Mouse (Mus musculus): Measurements from ENCODE around the gene Best1. TPM values are rescaled to one million over a fixed set of nuclear protein-coding genes. Genes with fewer than 3 reads are reported as not detected.

Best1 gene
- polyA plus RNA-seq, 2 experiments: 0.08 to 0.09 TPM

GRCm38 (mm10) chr19:10040866-10041387 lies 39.5 kb upstream of the Best1 start:
- WGBS (ENCODE audit: insufficient replicate concordance): 13% methylated on average over 20 of the region's 20 CpGs
- Histone ChIP-seq H3K9me3 (ENCODE audit: control insufficient read depth, low read length) (no peaks in the 10 kb centered on the region), H3K36me3 (replicated peaks; ENCODE audit: control insufficient read depth, insufficient read depth, low read depth) (peaks cover 22% of the 10 kb centered on the region), H3K4me1 (replicated peaks; ENCODE audit: control insufficient read depth in 2 of 2, insufficient read depth in 2 of 2, low read length in 1 of 2) (peaks cover 12 to 35% of the 10 kb centered on the region in 2 experiments), H3K27me3 (ENCODE audit: control insufficient read depth, insufficient read depth, low read length) (no peaks in the 10 kb centered on the region; the same call in 1 of the 2 replicates), H3K27ac (no peak overlapping the region), H3K4me3 (ENCODE audit: insufficient read depth in 1 of 2, low read depth in 2 of 2, low read length in 2 of 2) (peak overlapping the region in 1 of 2 experiments; percentile 63; a peak in 2 of 4 replicates), H3K4me2 (ENCODE audit: low read depth) (peak overlapping the region; percentile 87), H3K9ac (replicated peaks) (no peak overlapping the region)
- no peak for TF ChIP-seq EP300 (IDR thresholded peaks at IDR 0.05; ENCODE audit: low read depth)
- no peak for TF ChIP-seq CTCF (IDR thresholded peaks at IDR 0.05; ENCODE audit: low read depth)
- ATAC-seq (ENCODE audit: insufficient read depth): no peak
- DNase-seq (ENCODE audit: low read depth in 3 of 3, low spot score in 3 of 3): no peak

- H3K27ac ChIP-seq: no peak overlapping the region
- TF ChIP-seq CTCF (IDR thresholded peaks at IDR 0.05; ENCODE audit: low read depth) (peak; percentile 52), EP300 (IDR thresholded peaks at IDR 0.05; ENCODE audit: low read depth) (no peak)
- no peaks in the 10 kb centered on the region; the same call in 1 of the 2 replicates for H3K27me3 ChIP-seq (ENCODE audit: control insufficient read depth, insufficient read depth, low read length)
- peaks cover 5 to 24% of the 10 kb centered on the region in 2 experiments; a peak in 3 of 4 replicates for H3K4me1 ChIP-seq (replicated peaks; ENCODE audit: control insufficient read depth in 2 of 2, insufficient read depth in 2 of 2, low read length in 1 of 2)
- H3K4me3 ChIP-seq (ENCODE audit: insufficient read depth in 1 of 2, low read depth in 2 of 2, low read length in 2 of 2): no peak overlapping the region
- no peak overlapping the region for H3K4me2 ChIP-seq (ENCODE audit: low read depth)
- DNase-seq (ENCODE audit: low read depth in 3 of 3, low spot score in 3 of 3) (no peak), ATAC-seq (ENCODE audit: insufficient read depth) (no peak)
- 63% methylated on average over 2 of the region's 2 CpGs for WGBS (ENCODE audit: insufficient replicate concordance)
- no peaks in the 10 kb centered on the region for H3K9me3 ChIP-seq (ENCODE audit: control insufficient read depth, low read length)
- H3K9ac ChIP-seq (replicated peaks): no peak overlapping the region
- H3K36me3 ChIP-seq (replicated peaks; ENCODE audit: control insufficient read depth, insufficient read depth, low read depth): peaks cover 35% of the 10 kb centered on the region
These were observed 38.2 kb upstream of the Best1 start for GRCm38 (mm10) chr19:10039615-10040014.

- Histone ChIP-seq H3K36me3 (replicated peaks; ENCODE audit: control insufficient read depth, insufficient read depth, low read depth) (peaks cover 42% of the 10 kb centered on the region), H3K9me3 (ENCODE audit: control insufficient read depth, low read length) (no peaks in the 10 kb centered on the region), H3K27ac (no peak overlapping the region), H3K9ac (replicated peaks) (no peak overlapping the region), H3K4me2 (ENCODE audit: low read depth) (no peak overlapping the region), H3K4me3 (ENCODE audit: insufficient read depth in 1 of 2, low read depth in 2 of 2, low read length in 2 of 2) (no peak overlapping the region), H3K27me3 (ENCODE audit: control insufficient read depth, insufficient read depth, low read length) (no peaks in the 10 kb centered on the region; the same call in 1 of the 2 replicates), H3K4me1 (replicated peaks; ENCODE audit: control insufficient read depth in 2 of 2, insufficient read depth in 2 of 2, low read length in 1 of 2) (peaks cover 5 to 22% of the 10 kb centered on the region in 2 experiments; a peak in 3 of 4 replicates)
- TF ChIP-seq CTCF (IDR thresholded peaks at IDR 0.05; ENCODE audit: low read depth) (no peak), EP300 (IDR thresholded peaks at IDR 0.05; ENCODE audit: low read depth) (no peak)
- DNase-seq (ENCODE audit: low read depth in 3 of 3, low spot score in 3 of 3): no peak
- 55% methylated on average over 3 of the region's 3 CpGs for WGBS (ENCODE audit: insufficient replicate concordance)
- no peak for ATAC-seq (ENCODE audit: insufficient read depth)
These were observed 37.5 kb upstream of the Best1 start for GRCm38 (mm10) chr19:10038910-10039309.

GRCm38 (mm10) chr19:10038364-10038763 lies 36.9 kb upstream of the Best1 start:
- Histone ChIP-seq H3K4me1 (replicated peaks; ENCODE audit: control insufficient read depth in 2 of 2, insufficient read depth in 2 of 2, low read length in 1 of 2) (peaks cover 5 to 18% of the 10 kb centered on the region in 2 experiments; a peak in 2 of 4 replicates), H3K27ac (no peak overlapping the region), H3K9ac (replicated peaks) (no peak overlapping the region), H3K9me3 (ENCODE audit: control insufficient read depth, low read length) (no peaks in the 10 kb centered on the region), H3K36me3 (replicated peaks; ENCODE audit: control insufficient read depth, insufficient read depth, low read depth) (peaks cover 48% of the 10 kb centered on the region), H3K4me3 (ENCODE audit: insufficient read depth in 1 of 2, low read depth in 2 of 2, low read length in 2 of 2) (no peak overlapping the region), H3K4me2 (ENCODE audit: low read depth) (no peak overlapping the region), H3K27me3 (ENCODE audit: control insufficient read depth, insufficient read depth, low read length) (no peaks in the 10 kb centered on the region; the same call in 1 of the 2 replicates)
- TF ChIP-seq CTCF (IDR thresholded peaks at IDR 0.05; ENCODE audit: low read depth) (no peak), EP300 (IDR thresholded peaks at IDR 0.05; ENCODE audit: low read depth) (no peak)
- 90% methylated on average over 3 of the region's 3 CpGs for WGBS (ENCODE audit: insufficient replicate concordance)
- no peak for DNase-seq (ENCODE audit: low read depth in 3 of 3, low spot score in 3 of 3)
- ATAC-seq (ENCODE audit: insufficient read depth): no peak

GRCm38 (mm10) chr19:10037534-10037933 lies 36.1 kb upstream of the Best1 start:
- DNase-seq (ENCODE audit: low read depth in 3 of 3, low spot score in 3 of 3): no peak
- 76% methylated on average over 2 of the region's 2 CpGs for WGBS (ENCODE audit: insufficient replicate concordance)

More at GRCm38 (mm10) chr19:10037534-10037933, 36.1 kb upstream of the Best1 start:
- peaks cover 56% of the 10 kb centered on the region for H3K36me3 ChIP-seq (replicated peaks; ENCODE audit: control insufficient read depth, insufficient read depth, low read depth)
- no peaks in the 10 kb centered on the region for H3K9me3 ChIP-seq (ENCODE audit: control insufficient read depth, low read length)
- H3K4me3 ChIP-seq (ENCODE audit: insufficient read depth in 1 of 2, low read depth in 2 of 2, low read length in 2 of 2): no peak overlapping the region
- peaks cover 5 to 11% of the 10 kb centered on the region in 2 experiments; a peak in 2 of 4 replicates for H3K4me1 ChIP-seq (replicated peaks; ENCODE audit: control insufficient read depth in 2 of 2, insufficient read depth in 2 of 2, low read length in 1 of 2)
- no peak overlapping the region for H3K27ac ChIP-seq
- no peak overlapping the region for H3K4me2 ChIP-seq (ENCODE audit: low read depth)
- TF ChIP-seq CTCF (IDR thresholded peaks at IDR 0.05; ENCODE audit: low read depth): no peak
- no peak for TF ChIP-seq EP300 (IDR thresholded peaks at IDR 0.05; ENCODE audit: low read depth)
- ATAC-seq (ENCODE audit: insufficient read depth): no peak
- no peaks in the 10 kb centered on the region; the same call in 1 of the 2 replicates for H3K27me3 ChIP-seq (ENCODE audit: control insufficient read depth, insufficient read depth, low read length)
- H3K9ac ChIP-seq (replicated peaks): no peak overlapping the region

Data from liver, embryonic 14.5 days (tissue).